Mouse (Mus musculus) liver (tissue): ENCODE measurements around the gene Atp2a3.

Experiments
- DNase-seq: peaks from one replicate; pipeline ENCODE4 v3.0.0-alpha.2; 2020; ENCODE audit warnings: mixed read lengths

Atp2a3 gene

DNA sequence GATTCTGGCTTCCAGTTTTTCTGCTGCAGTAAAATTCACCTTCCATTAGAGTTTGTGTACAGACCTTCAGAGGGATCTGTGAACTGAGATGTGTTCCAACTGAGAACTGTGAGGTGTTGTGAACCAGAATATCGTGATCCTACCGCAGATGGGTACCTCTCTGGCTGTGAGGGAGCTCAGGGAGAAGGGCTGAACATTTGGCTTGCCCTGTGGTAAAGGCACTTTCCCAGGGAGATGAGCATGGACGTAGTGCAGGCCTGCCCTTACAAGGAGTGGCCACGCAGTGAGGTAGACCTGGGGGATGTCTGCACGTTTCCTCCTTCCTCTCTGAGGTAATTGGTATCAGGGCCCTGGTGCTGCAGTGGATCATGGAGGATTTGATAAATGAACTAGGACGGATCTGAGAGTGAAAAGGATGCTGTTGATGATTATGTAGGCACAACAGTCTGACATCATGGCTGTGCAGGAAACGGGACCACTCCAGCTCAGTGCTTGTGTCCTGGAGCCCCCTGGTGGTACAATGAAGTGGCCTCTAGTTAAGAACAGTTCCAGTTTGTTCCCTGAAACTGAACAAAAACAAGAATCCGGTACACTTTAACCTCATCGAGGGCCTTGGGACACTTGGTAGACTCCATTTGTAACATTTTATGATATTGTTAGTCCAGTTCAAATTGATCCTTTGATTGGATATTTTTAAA, 78.3 kb downstream of the Atp2a3 start:
- DNase-seq: peak; percentile 56
